Mouse (Mus musculus): ENCODE data around the gene Trim71. TPM values are rescaled to one million over a fixed set of nuclear protein-coding genes. Genes with fewer than 3 reads are reported as not detected.
"Not testable (repeated sequence)": the region's sequence is repeated elsewhere in the genome, so short reads cannot be mapped to it uniquely, and the experiment has no call there.

The Trim71 gene
- polyA plus RNA-seq, 1 experiment from 2014 or later, result 2.2 TPM

GRCm38 (mm10) chr9:114525073-114525633 lies 39.0 kb downstream of the Trim71 start:
- H3K4me3 ChIP-seq (ENCODE audit: low read depth, low read length), result no peak overlapping the region
- 93% methylated on average over 12 of the region's 15 CpGs for WGBS
- no peak overlapping the region for H3K9ac ChIP-seq (ENCODE audit: low read length)
- no peak overlapping the region for H3K27ac ChIP-seq (ENCODE audit: low read depth, low read length)
- ATAC-seq (ENCODE audit: low FRiP score), result no peak; the same call in 1 of the 2 replicates
- H3K36me3 ChIP-seq (ENCODE audit: control insufficient read depth, insufficient read depth, low read length), result peaks cover 2% of the 10 kb centered on the region; the same call in 1 of the 2 replicates
- peaks cover 28% of the 10 kb centered on the region for H3K4me1 ChIP-seq (ENCODE audit: control insufficient read depth, insufficient read depth, low read length)
- no peak overlapping the region for H3K4me2 ChIP-seq
- no peaks in the 10 kb centered on the region for H3K27me3 ChIP-seq (ENCODE audit: control insufficient read depth, insufficient read depth, low read length)
- no peaks in the 10 kb centered on the region for H3K9me3 ChIP-seq (ENCODE audit: control insufficient read depth, low read length)
- DNase-seq (ENCODE audit: low spot score, missing footprints), result no peak

GRCm38 (mm10) chr9:114522501-114522900 lies 41.7 kb downstream of the Trim71 start:
- 88% methylated on average over 9 of the region's 9 CpGs for WGBS
- no peaks in the 10 kb centered on the region for H3K9me3 ChIP-seq (ENCODE audit: control insufficient read depth, low read length)
- no peak for DNase-seq (ENCODE audit: low spot score, missing footprints)
- peaks cover 19% of the 10 kb centered on the region for H3K4me1 ChIP-seq (ENCODE audit: control insufficient read depth, insufficient read depth, low read length)
- H3K27me3 ChIP-seq (ENCODE audit: control insufficient read depth, insufficient read depth, low read length), result no peaks in the 10 kb centered on the region
- no peak overlapping the region for H3K4me3 ChIP-seq (ENCODE audit: low read depth, low read length)
- peaks cover 2% of the 10 kb centered on the region; the same call in 1 of the 2 replicates for H3K36me3 ChIP-seq (ENCODE audit: control insufficient read depth, insufficient read depth, low read length)
- no peak overlapping the region for H3K9ac ChIP-seq (ENCODE audit: low read length)
- no peak for ATAC-seq (ENCODE audit: low FRiP score)
- no peak overlapping the region for H3K4me2 ChIP-seq
- H3K27ac ChIP-seq (ENCODE audit: low read depth, low read length), result no peak overlapping the region

GRCm38 (mm10) chr9:114522041-114522440 lies 42.1 kb downstream of the Trim71 start:
- Histone ChIP-seq H3K9me3 (ENCODE audit: control insufficient read depth, low read length) (no peaks in the 10 kb centered on the region), H3K27ac (ENCODE audit: low read depth, low read length) (no peak overlapping the region), H3K9ac (ENCODE audit: low read length) (no peak overlapping the region), H3K4me1 (ENCODE audit: control insufficient read depth, insufficient read depth, low read length) (peaks cover 16% of the 10 kb centered on the region), H3K36me3 (ENCODE audit: control insufficient read depth, insufficient read depth, low read length) (peaks cover 2% of the 10 kb centered on the region; the same call in 1 of the 2 replicates), H3K27me3 (ENCODE audit: control insufficient read depth, insufficient read depth, low read length) (no peaks in the 10 kb centered on the region), H3K4me2 (no peak overlapping the region), H3K4me3 (ENCODE audit: low read depth, low read length) (no peak overlapping the region)
- WGBS, result 56% methylated on average over 5 of the region's 5 CpGs
- ATAC-seq (ENCODE audit: low FRiP score) (no peak), DNase-seq (ENCODE audit: low spot score, missing footprints) (no peak)

GRCm38 (mm10) chr9:114520529-114520928 lies 43.6 kb downstream of the Trim71 start:
- 82% methylated on average over 4 of the region's 4 CpGs for WGBS
- H3K36me3 ChIP-seq (ENCODE audit: control insufficient read depth, insufficient read depth, low read length), result not testable (repeated sequence)

GRCm38 (mm10) chr9:114518812-114519477 lies 45.2 kb downstream of the Trim71 start:
- no peaks in the 10 kb centered on the region for H3K27me3 ChIP-seq (ENCODE audit: control insufficient read depth, insufficient read depth, low read length)
- H3K9me3 ChIP-seq (ENCODE audit: control insufficient read depth, low read length), result peaks cover 3% of the 10 kb centered on the region
- ATAC-seq (ENCODE audit: low FRiP score), result no peak
- no peak overlapping the region for H3K27ac ChIP-seq (ENCODE audit: low read depth, low read length)
- WGBS, result 75% methylated on average over 9 of the region's 9 CpGs
- H3K36me3 ChIP-seq (ENCODE audit: control insufficient read depth, insufficient read depth, low read length), result peaks cover 7% of the 10 kb centered on the region
- no peak overlapping the region for H3K4me3 ChIP-seq (ENCODE audit: low read depth, low read length)
- no peak overlapping the region for H3K4me2 ChIP-seq
- no peak overlapping the region for H3K9ac ChIP-seq (ENCODE audit: low read length)
- no peak for DNase-seq (ENCODE audit: low spot score, missing footprints)
- no peaks in the 10 kb centered on the region for H3K4me1 ChIP-seq (ENCODE audit: control insufficient read depth, insufficient read depth, low read length)

More at GRCm38 (mm10) chr9:114520529-114520928, 43.6 kb downstream of the Trim71 start:
- not testable (repeated sequence) for H3K9me3 ChIP-seq (ENCODE audit: control insufficient read depth, low read length); ATAC-seq (ENCODE audit: low FRiP score); H3K27me3 ChIP-seq (ENCODE audit: control insufficient read depth, insufficient read depth, low read length); H3K27ac ChIP-seq (ENCODE audit: low read depth, low read length); H3K4me1 ChIP-seq (ENCODE audit: control insufficient read depth, insufficient read depth, low read length); H3K9ac ChIP-seq (ENCODE audit: low read length); H3K4me3 ChIP-seq (ENCODE audit: low read depth, low read length); H3K4me2 ChIP-seq; DNase-seq (ENCODE audit: low spot score, missing footprints)

- Histone ChIP-seq H3K4me2 (no peak overlapping the region), H3K4me3 (ENCODE audit: low read depth, low read length) (no peak overlapping the region), H3K4me1 (ENCODE audit: control insufficient read depth, insufficient read depth, low read length) (no peaks in the 10 kb centered on the region), H3K27ac (ENCODE audit: low read depth, low read length) (no peak overlapping the region), H3K9me3 (ENCODE audit: control insufficient read depth, low read length) (peaks cover 12% of the 10 kb centered on the region), H3K27me3 (ENCODE audit: control insufficient read depth, insufficient read depth, low read length) (no peaks in the 10 kb centered on the region), H3K9ac (ENCODE audit: low read length) (no peak overlapping the region), H3K36me3 (ENCODE audit: control insufficient read depth, insufficient read depth, low read length) (peaks cover 17% of the 10 kb centered on the region)
- ATAC-seq (ENCODE audit: low FRiP score), result no peak
- WGBS, result 86% methylated on average over 13 of the region's 13 CpGs
- no peak for DNase-seq (ENCODE audit: low spot score, missing footprints)
These were observed 46.2 kb downstream of the Trim71 start for GRCm38 (mm10) chr9:114517924-114518497.

- Histone ChIP-seq H3K9ac (ENCODE audit: low read length) (no peak within 1 kb of the TSS), H3K9me3 (ENCODE audit: control insufficient read depth, low read length) (peaks cover 26% of the 10 kb centered on the region), H3K4me2 (no peak within 1 kb of the TSS), H3K4me1 (ENCODE audit: control insufficient read depth, insufficient read depth, low read length) (no peaks in the 10 kb centered on the region), H3K27ac (ENCODE audit: low read depth, low read length) (no peak within 1 kb of the TSS), H3K27me3 (ENCODE audit: control insufficient read depth, insufficient read depth, low read length) (no peaks in the 10 kb centered on the region), H3K36me3 (ENCODE audit: control insufficient read depth, insufficient read depth, low read length) (peaks cover 31% of the 10 kb centered on the region), H3K4me3 (ENCODE audit: low read depth, low read length) (no peak within 1 kb of the TSS)
- ATAC-seq (ENCODE audit: low FRiP score) (no peak), DNase-seq (ENCODE audit: low spot score, missing footprints) (no peak)
- 91% methylated on average over 11 of the region's 11 CpGs for WGBS
These were observed 48.8 kb downstream of the Trim71 start, which contains the start of gene C130032M10Rik for GRCm38 (mm10) chr9:114515364-114515763. Gene C130032M10Rik, plus strand, starts transcription at chr9:114515697.

GRCm38 (mm10) chr9:114512831-114513230 lies 51.3 kb downstream of the Trim71 start:
- H3K4me3 ChIP-seq (ENCODE audit: low read depth, low read length), result no peak overlapping the region
- peaks cover 26% of the 10 kb centered on the region for H3K9me3 ChIP-seq (ENCODE audit: control insufficient read depth, low read length)
- H3K4me1 ChIP-seq (ENCODE audit: control insufficient read depth, insufficient read depth, low read length), result no peaks in the 10 kb centered on the region
- DNase-seq (ENCODE audit: low spot score, missing footprints) (no peak), ATAC-seq (ENCODE audit: low FRiP score) (no peak)
- peaks cover 31% of the 10 kb centered on the region for H3K36me3 ChIP-seq (ENCODE audit: control insufficient read depth, insufficient read depth, low read length)
- no peak overlapping the region for H3K9ac ChIP-seq (ENCODE audit: low read length)
- WGBS, result 96% methylated on average over 21 of the region's 21 CpGs
- H3K27me3 ChIP-seq (ENCODE audit: control insufficient read depth, insufficient read depth, low read length), result no peaks in the 10 kb centered on the region
- H3K4me2 ChIP-seq, result no peak overlapping the region
- H3K27ac ChIP-seq (ENCODE audit: low read depth, low read length), result no peak overlapping the region

GRCm38 (mm10) chr9:114509785-114510184 lies 54.4 kb downstream of the Trim71 start:
- 95% methylated on average over 9 of the region's 9 CpGs for WGBS

More at GRCm38 (mm10) chr9:114509785-114510184, 54.4 kb downstream of the Trim71 start:
- ATAC-seq (ENCODE audit: low FRiP score), result no peak
- H3K9ac ChIP-seq (ENCODE audit: low read length), result no peak overlapping the region
- no peak for DNase-seq (ENCODE audit: low spot score, missing footprints)
- peaks cover 26% of the 10 kb centered on the region for H3K9me3 ChIP-seq (ENCODE audit: control insufficient read depth, low read length)
- no peaks in the 10 kb centered on the region for H3K4me1 ChIP-seq (ENCODE audit: control insufficient read depth, insufficient read depth, low read length)
- H3K4me3 ChIP-seq (ENCODE audit: low read depth, low read length), result no peak overlapping the region
- H3K4me2 ChIP-seq, result no peak overlapping the region
- H3K36me3 ChIP-seq (ENCODE audit: control insufficient read depth, insufficient read depth, low read length), result peaks cover 31% of the 10 kb centered on the region
- H3K27ac ChIP-seq (ENCODE audit: low read depth, low read length), result no peak overlapping the region
- no peaks in the 10 kb centered on the region for H3K27me3 ChIP-seq (ENCODE audit: control insufficient read depth, insufficient read depth, low read length)
